Mouse (Mus musculus) hindbrain, embryonic 13.5 days (tissue): ENCODE measurements around the gene Zfp385c. TPM values are rescaled to one million over a fixed set of nuclear protein-coding genes. Genes with fewer than 3 reads are reported as not detected.
A peak's percentile ranks its signal among the peaks of the same experiment; 100 is the strongest.
"Not testable (repeated sequence)": the region's sequence is repeated elsewhere in the genome, so short reads cannot be mapped to it uniquely, and the experiment has no call there.

ENCODE experiments used
- ATAC-seq: fragments of 200-750 bp; cut with Nextera tagmentation; 2 replicates; pipeline ENCODE4 v1.8.0; 2017; ENCODE audit warnings: moderate TSS enrichment; ENCODE audit not compliant: low FRiP score
- H3K27ac ChIP-seq: fragments of 300-500 bp; sonication (generic); 2 replicates; pipeline ENCODE4 v1.5.1; 2015; ENCODE audit warnings: inconsistent platforms, mild to moderate bottlenecking, moderate library complexity
- H3K27me3 ChIP-seq: fragments of 300-500 bp; sonication (generic); 2 replicates; pipeline ENCODE4 v1.6.1; 2015; ENCODE audit warnings: mild to moderate bottlenecking, inconsistent platforms
- H3K36me3 ChIP-seq: fragments of 300-500 bp; sonication (generic); 2 replicates; pipeline ENCODE4 v1.6.1; 2015; ENCODE audit warnings: mild to moderate bottlenecking, inconsistent platforms
- H3K4me1 ChIP-seq: fragments of 300-500 bp; sonication (generic); replicated peaks from 2 replicates; pipeline ENCODE4 v1.6.1; 2015; ENCODE audit warnings: inconsistent platforms
- H3K4me2 ChIP-seq: fragments of 300-500 bp; sonication (generic); 2 replicates; pipeline ENCODE4 v1.6.1; 2015; ENCODE audit warnings: inconsistent platforms, mild to moderate bottlenecking, moderate library complexity
- H3K4me3 ChIP-seq: fragments of 300-500 bp; sonication (generic); 2 replicates; pipeline ENCODE4 v1.5.1; 2015; ENCODE audit warnings: mild to moderate bottlenecking, inconsistent platforms
- H3K9ac ChIP-seq: fragments of 300-500 bp; sonication (generic); 2 replicates; pipeline ENCODE4 v1.6.1; 2015; ENCODE audit warnings: mild to moderate bottlenecking, inconsistent platforms
- H3K9me3 ChIP-seq: fragments of 300-500 bp; sonication (generic); 2 replicates; pipeline ENCODE4 v1.6.1; 2016; ENCODE audit warnings: inconsistent platforms
- WGBS: fragments of 180-500 bp; shearing (Covaris S2); methylation state at CpG from one replicate; pipeline ENCODE4 v1.1.7; 2015; 5-methylcytosine and 5-hydroxymethylcytosine counted together
- polyA plus RNA-seq: library from polyadenylated mRNA; unstranded; fragments of >200 nt; fragmentation: Nextera tagmentation; extraction: Ambion mirVana; gene quantifications from 2 replicates; pipeline ENCODE4 v1.2.1, GENCODE M21; 2015

The Zfp385c gene
- polyA plus RNA-seq, 1 experiment from 2014 or later: 0.13 TPM

DNA sequence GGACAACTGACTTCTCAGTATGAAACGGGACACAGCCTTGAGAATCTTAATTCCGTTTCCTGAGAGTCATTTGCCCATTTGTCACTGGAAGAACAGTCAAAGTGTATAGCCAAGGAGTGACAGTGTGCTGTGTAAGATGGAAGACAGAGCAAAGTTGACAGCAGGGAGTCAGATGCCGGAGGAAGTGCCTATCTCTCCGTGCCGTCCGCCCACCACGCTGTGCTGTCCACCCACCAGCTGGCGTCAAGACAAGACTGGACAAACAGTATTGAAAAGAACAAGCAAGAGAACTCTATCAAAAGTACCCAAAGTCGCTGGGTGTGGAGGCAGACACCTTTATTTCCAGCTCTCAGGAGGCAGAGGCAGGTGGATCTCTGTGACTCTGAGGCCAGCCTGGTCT lies 89.1 kb downstream of the Zfp385c start:
- Histone ChIP-seq H3K27me3 (no peaks in the 10 kb centered on the region), H3K9me3 (no peaks in the 10 kb centered on the region), H3K4me3 (no peak overlapping the region), H3K9ac (no peak overlapping the region), H3K36me3 (peaks cover 44% of the 10 kb centered on the region), H3K4me1 (peaks cover 15% of the 10 kb centered on the region), H3K27ac (no peak overlapping the region), H3K4me2 (no peak overlapping the region)
- ATAC-seq: no peak
- 84% methylated on average over 9 of the region's 9 CpGs for WGBS

DNA sequence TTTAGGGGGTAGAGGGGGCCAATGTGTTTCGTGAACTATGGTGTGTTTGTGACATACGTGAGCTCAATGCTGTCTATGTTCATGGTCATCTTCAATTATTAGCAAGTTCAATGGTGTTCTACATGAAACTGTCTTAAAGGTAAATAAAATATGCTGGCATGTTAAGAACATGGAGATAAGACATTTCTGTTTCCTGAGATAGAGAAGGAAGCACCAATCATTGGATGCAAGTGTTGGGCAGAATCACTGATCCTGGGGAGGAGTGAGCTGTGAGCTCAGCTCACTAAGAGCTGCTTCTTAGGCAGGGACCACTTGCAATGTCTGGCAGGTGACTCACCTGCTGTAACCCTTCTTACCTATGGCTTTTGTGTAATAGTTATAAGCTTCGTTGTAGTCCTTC lies 90.9 kb downstream of the Zfp385c start:
- WGBS: 98% methylated on average over 3 of the region's 3 CpGs
- Histone ChIP-seq H3K4me2 (no peak overlapping the region), H3K36me3 (peaks cover 60% of the 10 kb centered on the region), H3K27me3 (no peaks in the 10 kb centered on the region), H3K4me3 (no peak overlapping the region), H3K4me1 (peaks cover 15% of the 10 kb centered on the region), H3K27ac (no peak overlapping the region), H3K9ac (no peak overlapping the region), H3K9me3 (no peaks in the 10 kb centered on the region)
- no peak for ATAC-seq

DNA sequence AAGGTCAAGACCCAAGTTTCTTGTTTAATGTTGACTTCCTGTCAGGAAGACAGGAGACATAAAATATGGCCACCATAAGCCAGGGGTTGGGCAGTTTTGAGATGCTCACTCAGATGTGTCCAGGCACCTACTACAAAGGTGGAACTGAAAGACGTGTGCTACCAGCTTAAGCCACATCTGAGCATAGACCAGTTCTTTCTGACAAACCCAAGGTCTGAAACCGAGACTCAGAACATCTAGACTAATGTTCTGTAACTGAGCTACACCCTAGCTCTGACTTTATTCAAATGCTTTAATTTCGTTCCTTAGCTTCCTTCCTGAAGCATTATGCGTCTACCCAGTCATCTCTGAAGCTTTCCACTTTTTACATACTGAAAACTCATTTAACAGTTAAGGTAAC lies 94.2 kb downstream of the Zfp385c start:
- no peaks in the 10 kb centered on the region for H3K27me3 ChIP-seq
- ATAC-seq: no peak
- no peak overlapping the region for H3K4me3 ChIP-seq
- 95% methylated on average over 4 of the region's 4 CpGs for WGBS
- H3K36me3 ChIP-seq: peaks cover 89% of the 10 kb centered on the region
- no peak overlapping the region for H3K27ac ChIP-seq
- H3K4me2 ChIP-seq: no peak overlapping the region
- no peaks in the 10 kb centered on the region for H3K9me3 ChIP-seq
- no peaks in the 10 kb centered on the region for H3K4me1 ChIP-seq
- no peak overlapping the region for H3K9ac ChIP-seq

DNA sequence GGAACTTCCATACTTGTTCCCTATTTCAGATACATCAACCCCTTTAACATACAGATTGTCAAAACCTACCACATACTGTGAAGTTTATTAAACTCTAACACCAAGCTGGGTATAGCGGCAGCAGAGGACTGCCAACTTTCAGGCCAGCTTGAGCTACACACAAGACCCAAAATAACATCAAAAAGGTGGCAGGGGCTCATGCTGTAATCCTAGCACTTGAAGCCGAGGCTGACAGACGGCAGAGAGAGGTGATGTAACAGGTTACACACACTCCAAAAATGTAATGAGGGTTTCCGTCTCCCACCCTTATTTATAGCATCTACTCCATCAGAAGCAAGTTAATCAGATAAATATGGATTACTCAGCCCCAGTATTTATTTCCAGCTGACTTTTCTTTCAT lies 96.7 kb downstream of the Zfp385c start:
- no peaks in the 10 kb centered on the region for H3K27me3 ChIP-seq
- peaks cover 99% of the 10 kb centered on the region for H3K36me3 ChIP-seq
- H3K4me2 ChIP-seq: no peak overlapping the region
- H3K27ac ChIP-seq: no peak overlapping the region
- WGBS: 86% methylated on average over 4 of the region's 4 CpGs
- no peak overlapping the region for H3K4me3 ChIP-seq
- H3K9me3 ChIP-seq: no peaks in the 10 kb centered on the region
- H3K9ac ChIP-seq: no peak overlapping the region
- no peaks in the 10 kb centered on the region for H3K4me1 ChIP-seq
- no peak for ATAC-seq

DNA sequence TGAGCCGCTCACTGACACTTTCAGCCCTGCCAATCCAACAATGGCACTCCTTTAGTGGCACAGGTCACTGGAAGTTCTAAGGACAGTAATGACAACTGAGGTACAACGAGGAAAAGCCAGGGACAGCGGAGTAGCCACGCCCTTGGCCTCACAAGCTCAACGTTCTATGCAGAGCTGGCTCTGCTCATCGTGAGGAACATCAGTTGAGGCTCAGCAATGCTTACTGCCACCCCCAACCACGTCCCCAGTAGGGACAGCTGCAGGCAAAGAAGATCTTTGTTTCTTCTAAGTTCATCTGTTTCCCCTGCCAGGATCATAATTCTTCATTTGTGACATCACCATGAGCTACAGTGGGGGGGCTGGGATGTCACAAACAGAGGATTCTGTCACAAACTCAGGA lies 97.6 kb downstream of the Zfp385c start:
- no peak overlapping the region for H3K4me2 ChIP-seq
- WGBS: 92% methylated on average over 7 of the region's 7 CpGs
- no peaks in the 10 kb centered on the region for H3K9me3 ChIP-seq
- H3K36me3 ChIP-seq: peaks cover 98% of the 10 kb centered on the region
- no peak for ATAC-seq
- H3K9ac ChIP-seq: no peak overlapping the region
- H3K27me3 ChIP-seq: no peaks in the 10 kb centered on the region
- H3K4me3 ChIP-seq: no peak overlapping the region
- no peaks in the 10 kb centered on the region for H3K4me1 ChIP-seq
- no peak overlapping the region for H3K27ac ChIP-seq

DNA sequence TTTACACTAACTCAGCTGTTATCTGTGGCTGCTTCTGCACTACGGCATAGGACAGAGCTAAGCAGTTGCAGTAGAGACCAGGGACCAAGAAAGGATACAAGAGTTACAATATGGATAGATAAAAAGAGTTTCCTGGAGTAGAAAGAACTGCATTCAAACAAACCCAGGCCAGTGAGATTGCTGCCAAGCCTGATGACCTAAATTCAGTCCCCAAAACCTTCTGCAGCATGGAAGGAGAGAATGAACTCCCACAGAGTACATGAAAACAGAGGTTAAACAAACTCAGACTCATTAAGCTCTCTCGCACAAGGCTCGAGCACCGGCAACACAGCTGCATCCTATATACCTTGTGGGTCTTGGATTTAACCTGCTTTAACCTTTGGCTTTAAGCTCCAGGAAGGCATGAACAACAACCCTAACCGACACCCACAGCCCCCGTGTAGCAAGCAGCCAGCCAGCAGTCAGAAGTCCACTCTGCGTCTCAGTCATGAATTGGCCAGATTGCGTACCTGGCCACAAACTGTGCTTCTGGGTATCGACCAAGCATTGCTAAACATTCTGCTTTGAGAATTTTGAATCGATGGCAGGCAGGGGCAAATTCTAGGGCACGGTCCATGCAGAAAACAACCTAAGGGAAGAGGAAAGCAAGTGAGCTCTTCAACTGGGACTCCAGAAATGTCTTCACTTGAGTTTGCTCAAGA lies 99.8 kb downstream of the Zfp385c start:
- no peak overlapping the region for H3K4me3 ChIP-seq
- H3K9me3 ChIP-seq: no peaks in the 10 kb centered on the region
- H3K27ac ChIP-seq: no peak overlapping the region
- H3K27me3 ChIP-seq: no peaks in the 10 kb centered on the region
- no peak for ATAC-seq
- H3K4me1 ChIP-seq: no peaks in the 10 kb centered on the region
- no peak overlapping the region for H3K4me2 ChIP-seq
- 93% methylated on average over 11 of the region's 11 CpGs for WGBS
- peaks cover 98% of the 10 kb centered on the region for H3K36me3 ChIP-seq
- H3K9ac ChIP-seq: no peak overlapping the region

DNA sequence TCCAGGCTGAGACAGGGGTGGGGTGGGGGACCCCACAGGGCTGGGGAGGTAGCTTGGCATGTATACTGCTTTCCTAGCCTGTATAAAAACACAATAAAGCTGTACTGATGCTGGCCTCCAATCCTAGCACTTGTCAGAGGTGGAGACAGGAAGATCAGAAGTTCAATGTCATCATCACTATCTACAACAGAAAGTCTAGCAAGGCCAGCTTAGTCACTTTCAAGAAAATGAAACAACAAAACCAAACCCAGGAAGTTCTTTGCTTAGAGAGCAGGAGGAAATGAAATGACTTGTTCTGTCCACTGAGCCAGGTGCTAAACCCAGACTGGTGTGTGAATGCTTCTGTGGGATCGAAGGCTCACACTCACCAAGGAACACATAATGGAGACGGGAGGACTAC lies 103.8 kb downstream of the Zfp385c start:
- WGBS: 98% methylated on average over 2 of the region's 2 CpGs
- H3K4me3 ChIP-seq: no peak overlapping the region

DNA sequence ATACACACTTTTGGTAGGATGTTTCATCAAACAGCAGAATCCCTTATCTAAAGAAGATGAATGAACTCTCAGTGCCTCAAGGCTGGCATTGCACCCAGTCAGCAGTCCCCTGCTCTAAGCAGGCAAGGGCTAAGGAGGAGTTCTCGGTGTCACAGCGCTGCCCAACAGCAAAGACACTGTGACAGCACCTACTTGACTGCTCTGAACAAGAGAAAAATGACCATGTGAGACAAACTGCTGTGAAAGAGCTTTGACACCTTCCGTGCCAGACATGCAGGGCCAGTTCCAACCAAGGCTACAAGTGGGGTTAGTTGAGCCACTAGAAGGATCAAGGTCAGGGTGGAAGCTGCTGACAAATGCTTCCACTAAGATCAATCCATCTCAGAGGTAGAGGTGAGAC lies 107.1 kb downstream of the Zfp385c start:
- no peak overlapping the region for H3K27ac ChIP-seq
- H3K4me3 ChIP-seq: no peak overlapping the region
- WGBS: 93% methylated on average over 3 of the region's 3 CpGs
- no peaks in the 10 kb centered on the region for H3K9me3 ChIP-seq
- H3K4me2 ChIP-seq: no peak overlapping the region
- peaks cover 8% of the 10 kb centered on the region for H3K4me1 ChIP-seq
- no peak for ATAC-seq
- H3K36me3 ChIP-seq: peaks cover 100% of the 10 kb centered on the region
- no peak overlapping the region for H3K9ac ChIP-seq
- no peaks in the 10 kb centered on the region for H3K27me3 ChIP-seq

More for the DNA sequence above, 103.8 kb downstream of the Zfp385c start:
- Histone ChIP-seq H3K36me3 (peaks cover 99% of the 10 kb centered on the region), H3K4me2 (no peak overlapping the region), H3K4me1 (no peaks in the 10 kb centered on the region), H3K27ac (no peak overlapping the region), H3K9ac (no peak overlapping the region), H3K27me3 (no peaks in the 10 kb centered on the region), H3K9me3 (no peaks in the 10 kb centered on the region)
- ATAC-seq: no peak

DNA sequence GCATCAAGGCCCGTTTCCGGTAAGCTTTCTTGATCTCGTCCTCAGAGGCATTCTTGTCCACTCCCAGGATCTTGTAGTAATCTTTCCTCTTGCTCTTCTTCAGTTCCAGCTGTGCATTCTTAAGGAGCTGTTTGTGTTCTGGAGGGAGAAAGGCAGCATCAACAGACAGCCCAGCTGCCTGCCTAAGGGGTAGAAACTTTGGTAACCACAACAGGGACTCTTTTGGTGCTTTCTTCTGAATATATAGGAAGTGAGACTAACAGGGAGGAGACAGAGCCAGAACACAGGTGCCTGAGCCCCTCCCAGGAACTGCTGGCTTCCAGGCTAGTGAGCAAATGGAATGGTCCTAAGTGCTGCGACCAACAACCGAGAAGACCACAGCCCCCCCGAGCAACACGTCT lies 107.7 kb downstream of the Zfp385c start:
- H3K4me1 ChIP-seq: peaks cover 8% of the 10 kb centered on the region
- H3K4me2 ChIP-seq: no peak overlapping the region
- 85% methylated on average over 7 of the region's 7 CpGs for WGBS
- no peak overlapping the region for H3K27ac ChIP-seq
- H3K27me3 ChIP-seq: no peaks in the 10 kb centered on the region
- no peaks in the 10 kb centered on the region for H3K9me3 ChIP-seq
- H3K36me3 ChIP-seq: peaks cover 100% of the 10 kb centered on the region
- no peak for ATAC-seq
- no peak overlapping the region for H3K4me3 ChIP-seq
- no peak overlapping the region for H3K9ac ChIP-seq

DNA sequence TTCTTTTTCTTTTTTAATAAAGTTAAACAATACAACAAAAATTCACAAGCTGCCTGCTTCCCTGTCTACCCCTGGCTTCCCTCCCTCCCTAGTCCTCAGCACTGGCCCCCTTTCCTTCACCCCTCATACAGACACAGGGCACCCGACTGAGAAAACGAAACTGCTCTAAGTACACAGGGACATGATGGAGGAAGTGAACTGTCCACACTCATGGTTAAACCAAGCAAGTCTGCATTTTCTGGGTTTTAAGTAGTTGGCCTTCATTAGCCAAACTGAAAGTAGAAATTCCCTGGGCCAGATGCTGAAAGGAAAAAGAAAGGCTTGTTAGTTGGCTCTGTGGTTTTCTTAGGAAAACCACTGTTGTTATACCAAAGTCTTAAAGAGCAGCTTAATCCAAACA lies 109.4 kb downstream of the Zfp385c start:
- H3K9me3 ChIP-seq: no peaks in the 10 kb centered on the region
- H3K4me3 ChIP-seq: no peak overlapping the region
- no peak overlapping the region for H3K9ac ChIP-seq
- H3K36me3 ChIP-seq: peaks cover 99% of the 10 kb centered on the region
- no peak overlapping the region for H3K4me2 ChIP-seq
- peaks cover 15% of the 10 kb centered on the region for H3K4me1 ChIP-seq
- no peaks in the 10 kb centered on the region for H3K27me3 ChIP-seq
- WGBS: 97% methylated on average over 2 of the region's 2 CpGs
- H3K27ac ChIP-seq: no peak overlapping the region
- ATAC-seq: no peak

DNA sequence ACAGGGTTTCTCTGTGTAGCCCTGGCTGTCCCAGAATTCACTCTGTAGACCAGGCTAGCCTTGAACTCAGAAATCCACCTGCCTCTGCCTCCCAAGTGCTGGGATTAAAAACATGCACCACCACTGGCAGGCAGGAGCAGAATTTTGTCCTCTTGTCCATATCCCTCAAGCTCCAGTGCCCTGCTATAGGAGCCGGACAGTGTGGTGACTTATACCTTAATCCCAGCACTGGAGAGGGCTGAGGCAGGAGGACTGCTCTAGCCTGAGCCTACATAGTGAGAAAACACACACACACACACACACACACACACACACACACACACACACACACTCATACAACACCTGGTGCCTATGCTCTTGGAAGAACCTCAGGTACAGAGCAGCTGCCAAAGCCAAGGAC lies 109.8 kb downstream of the Zfp385c start:
- 94% methylated on average over 1 of the region's 1 CpGs for WGBS
- H3K9me3 ChIP-seq, ATAC-seq, H3K4me2 ChIP-seq, H3K9ac ChIP-seq, H3K27me3 ChIP-seq, H3K27ac ChIP-seq, H3K4me3 ChIP-seq: not testable (repeated sequence)
- Histone ChIP-seq H3K4me1 (peaks cover 17% of the 10 kb centered on the region), H3K36me3 (peaks cover 95% of the 10 kb centered on the region)

DNA sequence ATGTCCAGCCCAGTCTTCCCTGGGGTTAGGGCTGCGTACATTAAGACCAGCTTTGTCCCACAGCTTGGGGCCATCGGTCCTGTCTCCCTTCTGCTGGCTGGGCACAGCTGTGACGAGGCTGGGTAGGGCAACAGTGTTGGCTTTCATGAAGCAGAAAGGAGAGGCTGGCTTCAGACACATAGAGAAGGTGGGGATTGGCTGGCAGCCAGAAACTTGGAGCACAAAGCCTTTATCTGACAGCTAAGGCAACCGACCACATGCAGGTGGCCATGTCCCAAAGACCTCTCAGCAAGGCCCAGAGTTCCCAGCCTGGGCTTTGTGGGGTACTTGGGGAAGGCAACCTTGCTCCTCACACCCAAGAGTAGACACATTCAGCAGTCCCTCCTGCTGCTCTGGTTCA lies 110.5 kb downstream of the Zfp385c start:
- H3K4me1 ChIP-seq: peaks cover 17% of the 10 kb centered on the region
- H3K27ac ChIP-seq: peak overlapping the region; percentile 72
- H3K36me3 ChIP-seq: peaks cover 88% of the 10 kb centered on the region
- no peak overlapping the region for H3K4me3 ChIP-seq
- H3K4me2 ChIP-seq: no peak overlapping the region
- ATAC-seq: 0 out of 2 replicates have a peak, but pooled peaks have one; percentile 46
- H3K9me3 ChIP-seq: no peaks in the 10 kb centered on the region
- no peaks in the 10 kb centered on the region for H3K27me3 ChIP-seq
- H3K9ac ChIP-seq: no peak overlapping the region
- 66% methylated on average over 4 of the region's 4 CpGs for WGBS

DNA sequence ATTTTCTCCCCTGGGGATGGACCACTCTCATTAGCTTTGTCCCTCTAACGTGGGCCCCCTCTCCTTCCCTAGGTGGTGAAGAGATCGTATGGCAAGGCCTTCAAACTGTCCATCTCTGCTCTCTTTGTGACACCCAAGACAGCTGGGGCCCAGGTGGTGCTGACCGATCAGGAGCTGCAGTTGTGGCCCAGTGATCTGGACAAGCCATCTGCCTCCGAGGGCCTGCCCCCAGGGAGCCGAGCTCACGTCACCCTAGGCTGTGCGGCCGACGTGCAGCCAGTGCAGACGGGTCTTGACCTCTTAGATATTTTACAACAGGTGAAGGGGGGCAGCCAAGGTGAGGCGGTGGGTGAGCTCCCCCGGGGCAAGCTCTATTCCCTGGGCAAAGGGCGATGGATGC lies 112.0 kb downstream of the Zfp385c start:
- Histone ChIP-seq H3K36me3 (peaks cover 73% of the 10 kb centered on the region), H3K9ac (no peak overlapping the region), H3K9me3 (no peaks in the 10 kb centered on the region), H3K27me3 (no peaks in the 10 kb centered on the region), H3K4me2 (no peak overlapping the region), H3K27ac (no peak overlapping the region), H3K4me3 (no peak overlapping the region), H3K4me1 (peaks cover 29% of the 10 kb centered on the region)
- ATAC-seq: no peak
- WGBS: 85% methylated on average over 13 of the region's 13 CpGs
